Mouse (Mus musculus): ENCODE measurements around the gene Smurf1.

The Smurf1 gene

GRCm38 (mm10) chr5:144869466-144869865, 96.2 kb downstream of the Smurf1 start:
- DNase-seq (ENCODE audit: low spot score): no peak

GRCm38 (mm10) chr5:144866923-144867322, 98.7 kb downstream of the Smurf1 start:
- no peak for DNase-seq (ENCODE audit: low spot score)

GRCm38 (mm10) chr5:144860913-144861312, 104.7 kb downstream of the Smurf1 start:
- DNase-seq (ENCODE audit: low spot score): no peak

- DNase-seq (ENCODE audit: low spot score): no peak
These were observed 106.4 kb downstream of the Smurf1 start for GRCm38 (mm10) chr5:144859284-144859683.

- no peak for DNase-seq (ENCODE audit: low spot score)
These were observed 107.1 kb downstream of the Smurf1 start for GRCm38 (mm10) chr5:144858527-144858926.

- no peak for DNase-seq (ENCODE audit: low spot score)
These were observed 109.7 kb downstream of the Smurf1 start for GRCm38 (mm10) chr5:144855936-144856335.

- DNase-seq (ENCODE audit: low spot score): no peak
These were observed 111.7 kb downstream of the Smurf1 start for GRCm38 (mm10) chr5:144853931-144854330.

- no peak for DNase-seq (ENCODE audit: low spot score)
These were observed 113.8 kb downstream of the Smurf1 start for GRCm38 (mm10) chr5:144851820-144852219.

GRCm38 (mm10) chr5:144849932-144850331, 115.7 kb downstream of the Smurf1 start:
- no peak for DNase-seq (ENCODE audit: low spot score)

- no peak for DNase-seq (ENCODE audit: low spot score)
These were observed 116.9 kb downstream of the Smurf1 start for GRCm38 (mm10) chr5:144848735-144849134.

GRCm38 (mm10) chr5:144845352-144845751, 120.3 kb downstream of the Smurf1 start:
- no peak for DNase-seq (ENCODE audit: low spot score)

- no peak for DNase-seq (ENCODE audit: low spot score)
These were observed 129.5 kb downstream of the Smurf1 start for GRCm38 (mm10) chr5:144836100-144836499.

GRCm38 (mm10) chr5:144831840-144832469, 133.7 kb downstream of the Smurf1 start:
- DNase-seq (ENCODE audit: low spot score): no peak

- no peak for DNase-seq (ENCODE audit: low spot score)
These were observed 136.0 kb downstream of the Smurf1 start for GRCm38 (mm10) chr5:144829631-144830030.

- DNase-seq (ENCODE audit: low spot score): no peak
These were observed 137.1 kb downstream of the Smurf1 start for GRCm38 (mm10) chr5:144828365-144829102.
